Mouse (Mus musculus) brain, adult 2 months (tissue): Measurements from ENCODE around the gene Bmi1.

Experiments
- DNase-seq: peaks from one replicate; pipeline ENCODE4 v3.0.0; 2011; ENCODE audit warnings: low read depth, low spot score

Gene Bmi1

GRCm38 (mm10) chr2:18676936-18677491 lies at the start of gene Bmi1:
TSS of gene Bmi1 (plus strand) at chr2:18677018.
- DNase-seq: peak; percentile 82

- DNase-seq: no peak
These were observed 46.3 kb upstream of the Bmi1 start for GRCm38 (mm10) chr2:18630547-18630946.

- peak; percentile 96 for DNase-seq
These were observed 41.8 kb upstream of the Bmi1 start for GRCm38 (mm10) chr2:18635052-18635451.

- no peak for DNase-seq
These were observed 28.3 kb upstream of the Bmi1 start for GRCm38 (mm10) chr2:18648563-18648962.

- no peak for DNase-seq
These were observed 22.0 kb upstream of the Bmi1 start for GRCm38 (mm10) chr2:18654821-18655220.

- DNase-seq: no peak
These were observed 12.8 kb upstream of the Bmi1 start for GRCm38 (mm10) chr2:18664003-18664402.

GRCm38 (mm10) chr2:18671041-18671440 lies 5.8 kb upstream of the Bmi1 start:
- DNase-seq: no peak

GRCm38 (mm10) chr2:18672133-18672765 lies 4.6 kb upstream of the Bmi1 start, which contains the start of gene Commd3:
TSS of gene Commd3 (plus strand) at chr2:18672384.
- DNase-seq: peak; percentile 95

- DNase-seq: peak; percentile 48
These were observed 4.1 kb upstream of the Bmi1 start for GRCm38 (mm10) chr2:18672766-18673164.

- DNase-seq: no peak
These were observed 3.1 kb upstream of the Bmi1 start for GRCm38 (mm10) chr2:18673766-18674165.

- DNase-seq: no peak
These were observed 2.5 kb upstream of the Bmi1 start for GRCm38 (mm10) chr2:18674193-18674902.

- no peak for DNase-seq
These were observed 949 bp upstream of the Bmi1 start for GRCm38 (mm10) chr2:18675681-18676456.

GRCm38 (mm10) chr2:18676457-18676935 lies 322 bp upstream of the Bmi1 start:
- peak; percentile 93 for DNase-seq

GRCm38 (mm10) chr2:18677631-18678471 lies 1.0 kb downstream of the Bmi1 start:
- DNase-seq: peak; percentile 45

- no peak for DNase-seq
These were observed 2.9 kb downstream of the Bmi1 start for GRCm38 (mm10) chr2:18679701-18680100.

- no peak for DNase-seq
These were observed 3.7 kb downstream of the Bmi1 start for GRCm38 (mm10) chr2:18680501-18680900.

GRCm38 (mm10) chr2:18680961-18681360 lies 4.1 kb downstream of the Bmi1 start:
- peak; percentile 62 for DNase-seq

GRCm38 (mm10) chr2:18684062-18684461 lies 7.2 kb downstream of the Bmi1 start:
- no peak for DNase-seq

- no peak for DNase-seq
These were observed 9.6 kb downstream of the Bmi1 start for GRCm38 (mm10) chr2:18686386-18686785.

GRCm38 (mm10) chr2:18686826-18687519 lies 10.2 kb downstream of the Bmi1 start:
- DNase-seq: no peak
